Mouse (Mus musculus) brain, embryonic 14.5 days (tissue): ENCODE data around the gene Slc43a2. TPM values are rescaled to one million over a fixed set of nuclear protein-coding genes. Genes with fewer than 3 reads are reported as not detected.
"Not testable (repeated sequence)": the region's sequence is repeated elsewhere in the genome, so short reads cannot be mapped to it uniquely, and the experiment has no call there.

ENCODE experiments used
- DNase-seq: peaks from one replicate; pipeline ENCODE4 v3.0.0-alpha.2; 2011; ENCODE audit warnings: low read depth
- CTCF ChIP-seq: fragments of 200-500 bp; IDR thresholded peaks from 2 replicates; pipeline ENCODE4 v1.5.1; 2012; ENCODE audit warnings: inconsistent platforms, mild to moderate bottlenecking, moderate library complexity, borderline replicate concordance; ENCODE audit not compliant: insufficient read depth, insufficient read length; ENCODE audit errors: extremely low read depth
- POLR2A ChIP-seq: fragments of 200-500 bp; IDR thresholded peaks from 2 replicates; pipeline ENCODE4 v1.6.1; 2012; ENCODE audit warnings: mild to moderate bottlenecking, inconsistent platforms, borderline replicate concordance; ENCODE audit not compliant: poor library complexity, insufficient read depth, insufficient read length, severe bottlenecking; ENCODE audit errors: extremely low read depth
- polyA plus RNA-seq: library from polyadenylated mRNA; depleted of rRNA; stranded (reverse); fragments of >200 nt; gene quantifications from 2 replicates; pipeline ENCODE4 v1.2.3, GENCODE M21; 2012

The Slc43a2 gene
- polyA plus RNA-seq, 1 experiment, result 32.4 TPM

- TF ChIP-seq CTCF, result no peak
- no peak for TF ChIP-seq POLR2A
- DNase-seq, result no peak
Measured at GRCm38 (mm10) chr11:75540209-75540608, 8.7 kb downstream of the Slc43a2 start.

- peak; percentile 55 for DNase-seq
- TF ChIP-seq CTCF, result no peak
- no peak for TF ChIP-seq POLR2A
Measured at GRCm38 (mm10) chr11:75540710-75541581, 9.5 kb downstream of the Slc43a2 start.

GRCm38 (mm10) chr11:75544713-75545112 is 13.2 kb downstream of the Slc43a2 start:
- DNase-seq, result no peak
- TF ChIP-seq CTCF, result no peak
- no peak for TF ChIP-seq POLR2A

- TF ChIP-seq POLR2A (no peak), CTCF (no peak)
- DNase-seq, result no peak
Measured at GRCm38 (mm10) chr11:75546057-75546456, 14.6 kb downstream of the Slc43a2 start.

GRCm38 (mm10) chr11:75549658-75550111 is 18.2 kb downstream of the Slc43a2 start:
- peak; percentile 47 for DNase-seq

GRCm38 (mm10) chr11:75550200-75550946 is 18.9 kb downstream of the Slc43a2 start:
- TF ChIP-seq POLR2A (no peak), CTCF (no peak)
- DNase-seq, result peak; percentile 63

More at GRCm38 (mm10) chr11:75549658-75550111, 18.2 kb downstream of the Slc43a2 start:
- TF ChIP-seq POLR2A, result no peak
- TF ChIP-seq CTCF, result no peak

- TF ChIP-seq POLR2A (no peak), CTCF (no peak)
- DNase-seq, result no peak
Measured at GRCm38 (mm10) chr11:75551321-75551720, 19.8 kb downstream of the Slc43a2 start.

GRCm38 (mm10) chr11:75551961-75552441 is 20.5 kb downstream of the Slc43a2 start:
- peak; percentile 66 for DNase-seq

GRCm38 (mm10) chr11:75552906-75553482 is 21.5 kb downstream of the Slc43a2 start:
- TF ChIP-seq CTCF, result no peak
- no peak for DNase-seq

More at GRCm38 (mm10) chr11:75551961-75552441, 20.5 kb downstream of the Slc43a2 start:
- TF ChIP-seq CTCF, result no peak
- no peak for TF ChIP-seq POLR2A

GRCm38 (mm10) chr11:75556006-75556405 is 24.5 kb downstream of the Slc43a2 start:
- not testable (repeated sequence) for DNase-seq

- TF ChIP-seq POLR2A (no peak), CTCF (no peak)
- no peak for DNase-seq
Measured at GRCm38 (mm10) chr11:75557142-75557541, 25.6 kb downstream of the Slc43a2 start.
